Mouse (Mus musculus): ENCODE data around the gene Tomm40.

The Tomm40 gene

DNA sequence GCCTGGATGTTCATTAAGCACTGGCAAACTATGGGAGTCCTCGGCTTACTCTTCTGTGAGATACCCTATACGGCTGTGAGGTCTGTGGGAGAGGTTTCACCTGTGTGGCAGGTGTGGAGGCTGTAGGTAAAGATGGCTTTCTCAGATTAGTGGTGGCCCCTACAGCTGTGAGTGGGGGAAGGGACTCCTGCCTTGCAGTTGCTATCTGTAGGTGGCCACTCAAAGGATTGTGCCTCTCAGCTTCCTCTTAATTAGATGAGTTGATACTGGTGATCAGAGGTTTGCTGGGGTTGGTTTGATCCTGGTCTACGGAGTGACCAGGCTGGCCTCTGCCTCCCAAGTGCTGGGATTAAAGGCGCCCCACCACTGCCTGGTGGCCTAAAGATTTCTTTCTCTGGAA lies 10.8 kb downstream of the Tomm40 start:
- DNase-seq (ENCODE audit: low spot score in 2 of 2): no peak

DNA sequence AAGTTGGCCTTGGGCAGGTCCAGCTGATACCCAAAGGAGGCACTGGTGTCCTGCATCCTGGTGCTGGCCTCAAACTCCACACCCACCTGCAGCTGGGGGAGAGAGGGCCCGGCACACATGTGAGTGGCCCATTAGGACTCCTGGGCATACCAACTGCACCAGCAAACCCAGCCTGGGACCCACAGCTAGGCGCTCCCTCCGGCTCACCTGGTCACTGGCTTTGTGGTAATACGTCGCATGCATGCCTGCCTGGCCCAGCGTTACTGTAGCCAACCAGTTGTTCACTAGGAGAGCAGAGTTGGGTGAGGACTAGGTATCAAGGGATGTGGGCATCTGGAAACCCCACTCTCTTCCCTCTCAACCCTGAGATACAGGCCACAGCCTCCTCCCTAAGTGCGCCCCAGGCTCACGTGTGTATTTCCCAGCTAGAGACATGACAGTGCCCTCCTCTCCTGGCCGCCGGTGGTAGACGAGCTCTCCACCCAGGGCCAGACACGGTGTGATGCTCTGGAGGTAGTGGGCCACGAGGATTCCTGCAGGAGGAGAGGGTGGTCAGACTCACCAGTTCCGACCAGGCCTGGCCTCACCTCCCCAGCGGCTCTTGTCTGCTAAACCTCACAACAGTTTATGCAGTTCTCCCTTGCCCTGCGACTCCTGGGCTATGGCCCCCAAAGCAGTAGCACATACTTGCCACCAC lies 12.2 kb downstream of the Tomm40 start:
- DNase-seq (ENCODE audit: low spot score in 2 of 2): no peak

DNA sequence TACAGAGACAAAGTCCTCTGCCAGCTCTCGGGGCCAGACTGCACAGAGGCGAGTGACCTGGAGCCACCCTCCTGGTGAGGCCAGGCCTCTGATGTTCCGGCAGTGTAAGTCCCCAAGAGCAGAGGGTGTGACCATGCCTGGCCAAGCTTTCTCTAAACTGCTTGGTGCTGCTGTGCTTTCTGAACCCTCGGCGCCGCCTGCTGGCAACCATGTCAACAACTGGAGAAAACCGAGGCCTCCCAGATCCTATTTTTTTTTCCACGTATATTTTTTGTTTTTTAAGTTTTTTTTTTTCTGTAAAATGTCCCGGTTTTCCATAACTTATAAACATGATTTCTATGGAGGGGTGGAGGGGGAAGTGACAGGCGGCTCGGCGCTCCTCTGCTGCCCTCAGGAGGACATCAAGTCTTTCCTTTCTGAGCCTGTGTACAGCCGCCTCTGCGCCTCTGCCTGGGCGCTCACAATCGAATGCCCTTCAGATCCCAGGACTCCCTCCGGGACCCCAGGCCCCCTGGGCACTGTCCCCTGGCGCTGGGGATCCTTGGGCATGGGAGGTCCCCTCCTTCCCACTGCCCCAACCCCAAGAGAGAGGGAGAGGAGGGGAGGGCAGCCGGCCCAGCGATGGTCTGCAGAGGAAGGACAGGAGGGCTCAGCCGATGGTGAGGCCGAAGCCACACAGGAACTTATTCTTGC lies 14.0 kb downstream of the Tomm40 start:
- peak; percentile 57 to 66 for DNase-seq (ENCODE audit: low spot score in 2 of 2)

DNA sequence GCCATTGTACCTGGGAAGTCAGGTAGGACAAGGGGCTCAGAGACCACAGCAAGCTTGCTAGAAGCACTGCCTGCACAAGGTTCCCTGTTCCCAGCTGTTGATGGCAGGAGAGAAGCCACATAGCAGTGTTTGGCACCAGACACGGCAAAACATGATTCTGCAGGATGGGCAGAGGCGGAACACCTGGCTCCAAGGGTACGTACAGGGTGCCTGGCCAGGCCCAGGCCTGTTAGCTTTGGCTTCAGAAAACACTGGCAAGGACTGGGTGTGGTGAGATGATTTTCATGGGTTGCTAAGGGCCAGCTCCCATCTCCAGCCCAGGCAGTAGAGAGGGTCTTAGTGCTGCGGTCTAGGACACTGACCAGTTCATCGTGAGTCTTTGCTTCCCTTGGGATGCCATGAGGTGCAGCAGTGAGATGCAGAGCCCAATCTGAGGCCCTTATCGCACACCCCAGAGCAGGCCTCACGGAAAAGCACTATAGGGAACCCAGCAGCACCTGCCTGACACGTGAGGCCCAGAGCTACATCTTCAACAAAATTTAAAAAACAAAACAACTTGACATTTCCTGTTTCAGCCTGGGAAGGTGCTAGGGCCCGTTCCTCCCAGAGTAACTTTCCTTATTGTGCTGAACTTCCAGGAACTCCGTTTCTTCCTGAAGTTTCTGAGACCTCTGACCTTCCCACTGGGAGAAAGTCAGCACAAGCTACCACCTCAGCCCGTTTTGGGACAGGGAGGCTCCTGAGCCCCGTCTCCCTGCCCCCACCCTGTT lies 14.8 kb downstream of the Tomm40 start:
- DNase-seq (ENCODE audit: low spot score in 2 of 2): no peak

DNA sequence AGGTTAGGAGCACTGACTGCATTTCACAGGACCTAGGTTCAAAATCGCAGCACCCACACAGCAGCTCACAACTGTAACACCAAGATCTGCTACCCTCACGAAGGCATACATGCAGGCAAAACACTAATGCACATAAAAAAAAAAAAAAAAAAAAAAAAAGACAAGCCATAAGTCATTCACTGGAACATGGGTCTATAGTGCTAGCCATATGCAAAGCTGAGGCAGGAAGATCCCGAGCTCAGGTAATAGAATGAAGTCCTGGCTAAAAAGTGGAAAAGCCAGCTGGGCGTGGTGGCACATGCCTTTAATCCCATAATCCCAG lies 15.4 kb downstream of the Tomm40 start:
- no peak for DNase-seq (ENCODE audit: low spot score in 2 of 2)

DNA sequence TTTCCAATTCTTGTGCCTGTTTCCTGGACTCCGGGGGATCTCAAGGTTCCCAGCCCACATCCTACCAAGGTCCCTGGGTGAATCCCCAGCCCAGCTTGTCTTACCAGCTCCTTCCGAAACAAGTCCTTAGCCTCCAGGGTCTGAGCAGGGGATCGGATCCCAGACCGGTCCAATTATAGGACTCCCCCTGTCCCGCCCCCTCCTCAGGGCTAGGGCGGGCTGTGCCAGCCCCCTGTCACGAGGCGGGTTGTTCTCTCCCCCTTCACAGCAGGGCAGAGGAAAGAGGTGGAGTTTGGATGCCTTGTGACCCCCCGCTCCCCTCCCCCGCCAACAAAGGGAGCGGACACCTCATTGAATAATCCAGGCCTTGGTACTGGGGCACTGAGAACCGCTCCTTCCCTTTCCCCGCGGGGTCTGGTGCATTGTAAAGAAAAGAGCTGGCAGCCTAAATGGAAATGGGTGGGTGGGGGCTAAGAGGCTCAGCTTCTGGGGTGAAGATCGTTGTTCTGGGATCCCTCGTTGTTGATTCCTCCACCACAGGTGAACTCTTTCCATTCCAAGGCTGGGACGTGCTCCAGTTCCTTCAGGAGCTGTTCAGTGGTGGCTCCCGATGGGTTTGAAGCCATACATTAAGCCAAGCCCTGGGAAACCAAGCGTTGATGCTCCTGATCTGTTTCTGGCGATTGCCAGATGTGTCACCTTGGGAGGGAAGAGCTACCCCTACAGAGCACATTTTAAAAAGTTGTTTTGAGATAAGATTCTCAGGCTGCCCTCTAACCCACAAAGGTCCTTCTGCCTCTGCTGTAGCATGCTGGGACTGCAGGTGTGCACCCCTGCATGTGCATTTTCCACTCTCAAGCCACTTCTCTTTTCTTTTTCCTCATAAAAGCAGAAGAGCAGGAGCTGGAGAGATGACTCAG lies 16.1 kb downstream of the Tomm40 start, which contains the start of gene Apoe:
Apoe (minus strand) TSS at position 282 of the 920 bp plus-strand sequence.
- peak; percentile 46 to 47 for DNase-seq (ENCODE audit: low spot score in 2 of 2)

DNA sequence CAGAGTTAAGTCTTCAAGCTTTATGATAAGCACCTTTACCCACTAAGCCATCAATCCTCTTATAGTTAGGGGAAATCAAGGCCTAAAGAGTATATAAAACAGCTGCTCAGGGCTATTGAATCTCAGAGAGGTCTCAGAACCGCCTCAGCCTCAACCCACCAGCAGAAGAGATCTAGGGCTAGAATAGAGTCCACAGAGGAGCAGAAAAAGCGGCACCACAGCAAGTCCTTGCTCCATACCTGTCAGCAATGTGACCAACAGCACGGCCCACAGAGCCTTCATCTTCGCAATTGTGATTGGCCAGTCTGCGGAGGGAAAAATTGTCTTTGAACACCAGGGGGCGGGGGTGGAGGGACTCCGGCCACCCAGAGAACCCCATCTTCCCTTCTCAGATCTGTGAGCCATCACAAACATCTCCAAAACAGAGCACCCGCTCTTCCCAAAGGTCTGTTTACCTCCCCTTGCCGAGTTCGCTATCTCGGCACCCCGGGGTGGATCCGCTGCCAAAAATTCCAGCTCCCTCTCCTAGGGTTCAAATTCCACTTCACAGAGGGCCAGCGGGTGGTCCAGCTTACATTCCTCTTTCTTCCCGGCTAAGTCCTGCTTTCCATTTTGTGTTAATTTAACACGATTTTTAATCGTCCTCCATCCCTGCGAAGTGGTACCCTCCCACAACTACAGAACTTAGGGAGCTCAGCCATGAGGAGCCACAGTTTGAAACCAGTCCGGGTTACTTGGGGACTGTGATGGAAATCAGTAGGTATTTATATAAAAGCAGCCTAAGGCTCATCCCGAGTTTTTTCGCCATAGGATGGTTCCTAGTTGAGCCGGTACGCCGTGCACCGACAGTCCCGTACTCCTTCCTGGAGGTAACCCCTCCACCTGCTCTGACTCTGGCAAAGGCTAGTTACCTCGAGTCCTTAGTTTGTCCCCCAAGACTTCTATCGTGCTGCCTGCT lies 17.0 kb downstream of the Tomm40 start:
- DNase-seq (ENCODE audit: low spot score in 2 of 2): no peak

DNA sequence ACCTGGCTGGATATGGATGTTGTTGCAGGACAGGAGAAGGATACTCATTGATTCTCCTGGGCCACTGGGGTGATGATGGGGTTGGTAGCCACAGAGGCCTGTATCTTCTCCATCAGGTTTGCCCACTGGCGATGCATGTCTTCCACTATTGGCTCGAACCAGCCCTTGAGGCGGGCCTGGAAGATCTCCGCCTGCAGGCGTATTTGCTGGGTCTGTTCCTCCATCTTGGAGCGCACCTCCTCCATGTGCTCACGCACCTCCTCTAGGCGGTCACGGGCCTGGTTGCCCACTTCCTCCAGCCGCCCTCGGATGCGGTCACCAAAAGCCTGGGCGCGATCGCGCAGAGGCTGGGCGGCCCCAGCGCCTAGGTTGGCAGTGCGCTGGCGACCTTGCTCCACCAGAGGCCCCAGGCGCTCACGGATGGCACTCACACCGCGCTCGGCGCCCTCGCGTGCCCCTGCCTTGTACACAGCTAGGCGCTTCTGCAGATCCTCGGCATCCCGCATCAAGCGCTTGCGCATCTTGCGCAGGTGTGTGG lies 18.8 kb downstream of the Tomm40 start:
- DNase-seq (ENCODE audit: low spot score in 2 of 2): no peak

DNA sequence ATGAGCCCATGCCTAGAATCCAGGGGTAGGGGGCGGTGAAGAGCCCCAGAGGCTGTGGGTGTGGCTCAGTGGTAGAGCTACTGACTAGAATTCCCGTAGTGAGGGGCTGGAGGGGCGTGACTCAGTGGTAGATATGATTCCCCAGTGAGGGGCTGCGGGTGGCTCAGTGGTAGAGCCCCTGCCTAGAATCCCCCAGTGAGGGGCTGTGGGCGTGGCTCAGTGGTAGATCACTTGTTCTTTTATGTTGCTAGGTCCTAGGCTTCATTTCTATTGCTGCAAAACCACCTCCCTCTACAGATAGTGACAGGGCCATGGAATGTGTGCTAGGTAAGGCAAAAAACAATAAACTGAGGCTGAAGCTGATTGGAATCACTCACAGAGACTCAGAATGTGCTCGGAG lies 19.4 kb downstream of the Tomm40 start:
- DNase-seq (ENCODE audit: low spot score in 2 of 2): no peak

DNA sequence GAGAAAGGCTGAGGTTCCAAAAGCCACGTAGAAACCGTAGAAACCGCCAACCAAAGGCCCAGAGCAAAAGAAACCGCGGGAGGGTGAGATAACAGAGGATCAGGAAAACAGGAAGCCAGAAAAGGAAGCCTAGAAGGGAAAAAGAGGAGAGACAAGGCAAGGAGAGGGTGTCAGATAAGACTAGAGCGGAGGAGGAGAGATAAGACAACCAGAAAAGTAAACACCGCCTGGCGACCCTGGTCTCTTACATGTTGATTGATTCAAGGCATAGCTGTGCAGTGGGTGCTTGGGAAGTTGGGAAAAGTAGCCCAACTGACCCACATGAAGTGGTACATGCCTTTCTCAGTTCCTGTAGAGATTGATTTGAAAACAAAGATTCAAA lies 20.0 kb downstream of the Tomm40 start:
- no peak for DNase-seq (ENCODE audit: low spot score in 2 of 2)

DNA sequence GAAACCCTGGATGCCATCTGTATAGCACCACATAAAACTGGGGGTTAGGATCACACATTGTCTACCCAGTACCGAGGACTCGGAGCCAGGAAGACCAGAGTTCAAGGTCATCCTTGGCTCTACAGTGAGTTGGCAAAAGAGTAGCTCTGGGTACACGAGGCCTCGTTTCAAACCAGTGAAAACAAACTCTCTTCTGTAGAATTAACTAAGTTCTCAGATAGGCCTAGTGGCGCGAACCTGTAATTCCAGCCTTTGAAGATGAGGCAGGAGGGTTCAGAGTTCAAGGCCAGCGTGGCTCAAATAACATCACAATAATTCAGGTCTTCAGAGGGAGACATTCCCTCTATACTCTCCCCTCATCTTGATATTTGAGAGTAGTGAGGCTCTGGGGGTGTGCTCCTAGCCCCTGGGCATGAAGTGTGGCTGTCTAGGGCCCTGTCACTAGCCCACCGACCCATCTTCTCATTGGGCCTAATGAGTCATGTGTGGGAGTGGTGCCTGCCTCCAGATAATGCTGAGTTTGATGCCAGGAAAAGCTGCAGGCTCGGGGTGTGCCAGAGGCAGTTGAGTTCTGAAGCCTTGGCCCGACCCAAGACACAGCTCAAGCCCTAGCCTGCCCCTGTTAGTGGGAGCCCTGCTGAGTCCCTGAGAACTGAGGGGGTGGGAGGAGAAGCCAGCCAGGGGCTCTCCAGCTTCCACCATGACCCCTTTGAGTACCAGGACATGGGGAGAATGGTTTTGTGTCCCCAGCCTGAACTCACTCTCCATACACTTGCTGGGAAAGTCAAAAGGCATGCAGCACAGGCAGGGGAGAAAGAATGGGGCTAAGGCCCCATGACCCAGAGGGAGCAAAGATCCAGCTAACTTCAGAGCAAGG lies 20.7 kb downstream of the Tomm40 start:
- no peak for DNase-seq (ENCODE audit: low spot score in 2 of 2)

DNA sequence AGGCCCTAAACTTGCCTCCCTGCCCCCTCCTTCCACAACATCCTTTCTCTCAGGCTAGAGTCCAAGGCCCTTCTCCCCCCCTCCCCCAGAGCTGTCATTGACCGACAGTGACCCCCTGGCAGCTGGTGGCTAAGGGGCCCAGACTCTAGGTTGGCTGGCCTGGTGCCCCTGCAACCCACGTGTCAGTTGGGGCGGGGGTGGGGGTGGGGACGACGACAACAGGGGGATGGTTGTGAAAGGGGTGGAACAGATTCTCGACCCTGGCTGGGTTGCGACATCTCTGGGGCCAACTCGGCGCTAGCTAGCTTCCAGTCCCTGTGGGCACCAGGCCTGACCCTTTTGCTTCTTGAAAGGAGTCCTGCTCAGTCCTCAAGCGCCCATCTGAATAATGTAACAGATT lies 21.8 kb downstream of the Tomm40 start:
- DNase-seq (ENCODE audit: low spot score in 2 of 2): peak; percentile 25 to 37

DNA sequence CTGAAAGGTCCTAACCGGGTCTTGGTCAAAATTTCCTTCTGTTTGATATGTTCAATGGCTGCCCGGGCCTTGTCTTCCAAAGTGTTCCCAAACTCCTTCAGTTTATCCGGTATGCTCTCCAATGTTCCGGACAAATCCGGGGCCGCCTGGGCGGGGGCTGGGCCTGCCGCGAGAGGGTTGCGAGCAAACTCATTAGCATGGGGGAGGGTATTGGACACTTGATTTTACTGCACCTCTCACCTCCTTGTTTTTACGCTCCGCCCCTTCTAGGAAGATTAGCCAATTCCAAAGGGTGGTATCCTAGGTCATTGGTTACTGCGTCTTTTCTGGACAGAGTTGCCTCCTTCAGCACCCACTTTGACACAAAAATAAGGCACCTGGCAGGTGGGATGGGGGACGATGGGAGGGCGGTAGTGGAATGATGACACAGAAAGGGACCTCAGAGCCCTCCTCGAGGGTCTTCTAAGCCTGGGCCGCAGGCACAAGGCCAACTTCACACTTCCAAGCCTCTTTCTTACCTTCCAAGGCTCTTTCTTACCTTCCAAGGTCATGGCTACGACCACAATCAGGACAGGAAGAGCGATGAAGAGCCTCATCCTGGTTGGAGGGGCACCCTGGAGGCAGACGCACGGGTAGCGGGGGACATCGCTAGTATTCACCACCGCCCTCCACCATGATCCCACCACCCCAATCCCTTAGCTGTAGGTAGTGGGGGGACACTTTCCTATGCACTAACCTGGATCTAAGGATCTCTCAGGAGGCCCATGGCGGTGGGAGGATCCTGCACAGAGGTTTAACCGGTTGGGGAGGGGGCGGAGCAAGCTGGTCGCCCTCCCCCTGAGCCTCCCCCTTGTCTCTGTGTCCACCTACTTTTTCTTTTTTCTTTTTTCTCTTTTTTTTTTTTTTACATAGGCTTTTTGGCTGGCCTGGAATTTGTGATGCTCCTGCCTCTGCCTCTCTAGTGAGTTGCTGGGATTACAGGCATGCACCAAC lies 23.1 kb downstream of the Tomm40 start, which contains the start of gene Apoc1:
Apoc1 (minus strand) TSS at position 788 of the 993 bp plus-strand sequence.
- no peak for DNase-seq (ENCODE audit: low spot score in 2 of 2)

DNA sequence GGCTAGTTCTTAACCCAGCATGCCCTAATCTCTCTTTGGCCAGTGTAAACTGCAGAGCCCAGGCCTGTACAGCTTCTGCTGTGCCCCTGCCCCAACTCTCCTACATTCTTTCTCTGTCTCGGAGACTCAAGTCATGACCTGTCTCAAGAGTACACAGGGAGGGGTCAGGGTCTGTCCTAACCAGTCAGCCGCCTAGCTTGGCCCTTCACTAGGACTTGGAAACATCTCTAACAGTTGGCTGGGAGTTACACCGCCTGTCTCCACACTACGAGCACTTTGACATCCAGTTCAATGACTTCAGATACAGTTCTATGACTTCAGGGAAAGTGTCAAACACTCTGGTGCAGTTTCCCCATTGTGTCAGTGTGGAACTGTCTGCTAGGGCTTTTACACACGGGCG lies 23.8 kb downstream of the Tomm40 start:
- DNase-seq (ENCODE audit: low spot score in 2 of 2): no peak

DNA sequence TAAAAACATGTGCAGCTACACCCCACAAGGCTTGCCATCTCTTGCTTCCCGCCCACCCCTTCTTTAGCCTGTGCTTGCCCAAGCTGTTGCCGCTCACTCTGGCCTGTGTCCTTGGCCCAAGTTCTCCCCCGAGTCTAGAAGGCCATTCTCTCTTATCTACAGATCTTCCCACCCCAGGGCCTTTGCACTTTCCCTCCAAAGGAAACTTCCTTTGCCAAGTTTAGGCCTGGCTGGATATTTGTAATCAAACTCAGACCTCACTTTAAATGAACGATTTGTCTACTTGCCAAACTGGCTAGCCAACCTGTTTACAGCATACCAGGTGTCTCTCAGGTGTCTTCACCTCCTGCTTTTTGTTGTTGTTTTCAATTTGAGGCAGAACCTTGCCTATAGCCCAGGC lies 24.4 kb downstream of the Tomm40 start:
- DNase-seq (ENCODE audit: low spot score in 2 of 2): no peak

DNA sequence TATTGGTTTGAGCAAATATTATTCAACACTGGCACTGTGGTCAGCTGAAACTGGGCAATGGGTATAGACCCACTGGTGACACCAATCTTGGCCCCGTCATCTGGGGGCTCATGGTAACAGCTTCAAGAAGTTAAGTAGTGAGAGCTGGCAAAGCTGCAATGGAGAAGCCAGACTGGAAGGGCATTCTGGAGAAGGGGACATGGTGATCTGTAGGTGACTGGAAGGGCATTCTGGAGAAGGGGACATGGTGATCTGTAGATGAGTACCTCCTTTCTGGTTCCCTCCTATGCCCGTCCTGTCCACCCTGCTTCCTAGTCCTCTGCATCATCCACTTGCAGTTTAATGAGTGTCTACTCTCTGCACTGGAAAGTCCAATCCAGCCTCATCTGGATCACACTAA lies 26.6 kb downstream of the Tomm40 start:
- DNase-seq (ENCODE audit: low spot score in 2 of 2): no peak

DNA sequence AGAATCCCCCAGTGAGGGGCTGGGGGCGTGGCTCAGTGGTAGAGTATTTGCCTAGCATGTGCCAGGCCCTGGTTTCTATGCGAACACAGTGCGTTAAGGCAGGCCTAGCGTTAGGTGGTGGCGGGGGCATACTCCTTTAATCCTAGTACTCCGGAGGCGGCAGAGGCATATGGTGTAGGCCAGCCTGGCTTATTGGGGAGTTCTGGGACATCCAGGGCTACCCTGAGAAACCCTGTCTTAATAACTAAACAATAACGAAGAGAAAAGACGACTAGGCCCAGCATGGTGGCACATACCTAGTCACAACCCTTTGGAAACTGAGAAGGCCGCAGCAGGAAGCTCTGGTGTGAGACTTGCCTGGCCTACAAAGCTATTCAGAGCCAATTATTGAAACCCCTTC lies 27.1 kb downstream of the Tomm40 start:
- no peak for DNase-seq (ENCODE audit: low spot score in 2 of 2)

Measured in spleen, postnatal 36 days (tissue).